12 mouse cellular contexts compared by ENCODE assay signal in the genomic region with DNA sequence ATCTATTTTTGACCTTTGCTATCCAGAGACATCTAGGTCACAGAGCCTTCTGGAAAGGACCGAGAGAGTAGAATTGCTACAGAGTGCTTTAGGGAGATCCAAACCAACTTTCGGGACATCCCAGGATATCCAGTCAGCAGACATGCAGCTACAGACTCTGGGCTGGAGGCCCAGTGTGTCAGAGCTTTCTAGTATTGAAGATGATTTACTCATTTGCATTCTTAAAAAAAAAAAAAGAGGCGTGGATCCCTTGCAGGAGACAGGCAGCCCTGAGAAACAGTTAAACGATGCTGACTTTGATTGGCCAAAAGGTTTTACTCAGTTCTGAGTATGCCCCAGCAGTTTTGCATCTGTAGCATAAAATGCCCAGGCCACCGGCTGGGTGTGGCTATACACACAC. TPM values are rescaled to one million over a fixed set of nuclear protein-coding genes. Genes with fewer than 3 reads are reported as not detected.
DNase-seq lines count a peak whose midpoint lies in the region; ATAC-seq and TF ChIP-seq lines count a peak whose summit lies in the region.
"Had no signal": no experiment of that assay in that cellular context is flagged by ENCODE, and none has a peak within 500 bp of the region (broad histone marks: within the 10 kb centered on the region; RNA-seq: fewer than 3 reads in every experiment).

No protein-coding gene starts in this region.

- no peak for TF ChIP-seq CTCF in forebrain, postnatal 0 days (IDR thresholded peaks at IDR 0.05; ENCODE audit: low read depth)

- 69% methylated on average over 5 of the region's 5 CpGs for WGBS in kidney, embryonic 14.5 days
- 51% methylated on average over 5 of the region's 5 CpGs for WGBS in forebrain, postnatal 0 days

- no peak overlapping the region for H3K4me3 ChIP-seq in kidney, embryonic 14.5 days (ENCODE audit: low read length)
- H3K4me3 ChIP-seq in forebrain, postnatal 0 days (ENCODE audit: low read depth, low read length), result no peak overlapping the region
- H3K4me3 ChIP-seq: hindbrain, embryonic 15.5 days; myocyte had no signal

- H3K27me3 ChIP-seq in kidney, embryonic 14.5 days (ENCODE audit: control insufficient read depth, insufficient read depth, low read length), result no peaks in the 10 kb centered on the region; the same call in 1 of the 2 replicates
- H3K27me3 ChIP-seq in forebrain, postnatal 0 days (ENCODE audit: insufficient read depth, low read length), result no peaks in the 10 kb centered on the region
- H3K27me3 ChIP-seq: hindbrain, embryonic 15.5 days had no signal

- no peak overlapping the region for H3K9ac ChIP-seq in kidney, embryonic 14.5 days (ENCODE audit: low read depth, low read length)
- H3K9ac ChIP-seq in forebrain, postnatal 0 days, result no peak overlapping the region
- H3K9ac ChIP-seq: hindbrain, embryonic 15.5 days; liver, postnatal 0 days had no signal

- H3K4me2 ChIP-seq in kidney, embryonic 14.5 days (replicated peaks; ENCODE audit: low read depth, low read length), result no peak overlapping the region
- H3K4me2 ChIP-seq in forebrain, postnatal 0 days (ENCODE audit: low read depth), result no peak overlapping the region

- no peaks in the 10 kb centered on the region for H3K9me3 ChIP-seq in kidney, embryonic 14.5 days (ENCODE audit: control insufficient read depth, low read length)
- H3K9me3 ChIP-seq in forebrain, postnatal 0 days (ENCODE audit: low read length), result no peaks in the 10 kb centered on the region
- H3K9me3 ChIP-seq: hindbrain, embryonic 15.5 days had no signal

- DNase-seq in adrenal gland, postnatal 25 days, result peak; percentile 40
- DNase-seq in adrenal gland, postnatal 10 days, result no peak
- DNase-seq in kidney, adult 9 months, result peak; percentile 36
- peak; percentile 42 for DNase-seq in 3T3-L1 (ENCODE audit: low read depth, low spot score)
- DNase-seq in forebrain, postnatal 0 days, result no peak
- DNase-seq in thymus, postnatal 25 days, result no peak
- no peak for DNase-seq in testis, postnatal 14 days (ENCODE audit: low spot score)
- DNase-seq: cerebellum, adult 8-10 months; liver, postnatal 0 days had no signal

- peaks cover 7% of the 10 kb centered on the region for H3K36me3 ChIP-seq in kidney, embryonic 14.5 days (ENCODE audit: control insufficient read depth, insufficient read depth, low read length)
- no peaks in the 10 kb centered on the region for H3K36me3 ChIP-seq in forebrain, postnatal 0 days (ENCODE audit: insufficient read depth)
- H3K36me3 ChIP-seq: hindbrain, embryonic 15.5 days had no signal

- H3K27ac ChIP-seq in kidney, embryonic 14.5 days (ENCODE audit: low read depth, low read length), result no peak overlapping the region
- H3K27ac ChIP-seq in forebrain, postnatal 0 days (ENCODE audit: low read depth, low read length), result peak overlapping the region; percentile 66

- peaks cover 13% of the 10 kb centered on the region; the same call in 1 of the 2 replicates for H3K4me1 ChIP-seq in kidney, embryonic 14.5 days (ENCODE audit: control insufficient read depth, insufficient read depth, low read length)
- H3K4me1 ChIP-seq in forebrain, postnatal 0 days (ENCODE audit: insufficient read depth), result peaks cover 6% of the 10 kb centered on the region; the same call in 1 of the 2 replicates

- no peak for ATAC-seq in kidney, embryonic 14.5 days (ENCODE audit: low FRiP score, low TSS enrichment)
- no peak for ATAC-seq in forebrain, postnatal 0 days
- ATAC-seq: liver, postnatal 0 days had no signal

RNA-seq across cellular contexts. Expression of a gene that starts 59.9 kb away (rescaled TPM):
- 181 and 215 TPM in 2 replicates for total RNA-seq in adrenal gland, postnatal 25 days (2021)
- 100 to 1,000 TPM in 1 of 2 experiments, 10 to 100 TPM in 1; 79.0 to 103 TPM for total RNA-seq in adrenal gland, postnatal 10 days (2021)
- polyA plus RNA-seq in kidney, embryonic 14.5 days (2014; fragmentation: Nextera tagmentation; extraction: Ambion mirVana), result 54.1 and 65.7 TPM in 2 replicates
- total RNA-seq in forebrain, postnatal 0 days (2014; rRNA removed), result 28.1 and 43.6 TPM in 2 replicates
- polyA plus RNA-seq in forebrain, postnatal 0 days (2015; fragmentation: Nextera tagmentation; extraction: Ambion mirVana), result 10.7 and 17.3 TPM in 2 replicates

Comparison
In these comparisons a context has a peak if more than half of its experiments do, and no peak if none do; other contexts are left out.
1. DNase-seq: peak in adrenal gland, postnatal 25 days (single experiment), kidney, adult 9 months (single experiment) and 3T3-L1 (single experiment); none in adrenal gland, postnatal 10 days (single experiment), forebrain, postnatal 0 days (single experiment), thymus, postnatal 25 days (single experiment) and testis, postnatal 14 days (single experiment).